Mouse (Mus musculus): ENCODE data around the gene Proca1. TPM values are rescaled to one million over a fixed set of nuclear protein-coding genes. Genes with fewer than 3 reads are reported as not detected.

The Proca1 gene
- polyA plus RNA-seq, 1 experiment from 2014 or later: 0.96 TPM

DNA sequence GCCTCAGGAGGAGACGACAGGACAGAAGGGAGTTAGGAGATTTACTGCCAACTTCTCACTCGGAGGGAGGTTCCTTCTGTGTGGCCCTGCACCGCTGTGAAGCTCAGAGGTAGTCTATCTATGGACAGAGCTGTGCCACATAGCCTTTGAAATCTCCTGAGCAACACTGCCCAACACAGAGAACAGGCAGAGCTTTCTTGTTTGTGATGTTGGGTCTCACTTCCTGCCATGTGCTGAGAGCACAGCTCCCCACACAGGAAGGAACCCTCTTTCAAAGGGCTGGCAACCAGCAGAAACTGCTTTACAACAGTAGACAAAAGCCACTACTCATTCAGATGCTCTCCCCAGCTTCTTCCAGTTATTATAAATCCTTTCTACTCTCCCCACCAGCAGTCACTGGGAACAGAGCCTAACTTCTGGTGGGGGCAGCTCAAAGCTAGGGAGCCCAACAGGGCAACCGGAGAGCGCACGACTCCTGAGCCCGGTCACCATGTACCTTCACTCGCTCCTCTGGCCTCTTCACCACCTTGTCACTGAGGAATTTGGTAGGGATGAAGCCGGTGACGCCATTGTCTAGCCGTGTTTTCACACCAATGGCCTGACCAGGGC lies 22.6 kb downstream of the Proca1 start:
- Histone ChIP-seq H3K4me3 (no peak overlapping the region), H3K27ac (replicated peaks) (no peak overlapping the region), H3K36me3 (peaks cover 100% of the 10 kb centered on the region), H3K4me1 (no peaks in the 10 kb centered on the region), H3K9me3 (replicated peaks) (no peaks in the 10 kb centered on the region), H3K27me3 (ENCODE audit: low read depth, poor library complexity, severe bottlenecking) (no peaks in the 10 kb centered on the region)
- DNase-seq (ENCODE audit: low spot score): no peak
- WGBS: 91% methylated on average over 11 of the region's 11 CpGs

DNA sequence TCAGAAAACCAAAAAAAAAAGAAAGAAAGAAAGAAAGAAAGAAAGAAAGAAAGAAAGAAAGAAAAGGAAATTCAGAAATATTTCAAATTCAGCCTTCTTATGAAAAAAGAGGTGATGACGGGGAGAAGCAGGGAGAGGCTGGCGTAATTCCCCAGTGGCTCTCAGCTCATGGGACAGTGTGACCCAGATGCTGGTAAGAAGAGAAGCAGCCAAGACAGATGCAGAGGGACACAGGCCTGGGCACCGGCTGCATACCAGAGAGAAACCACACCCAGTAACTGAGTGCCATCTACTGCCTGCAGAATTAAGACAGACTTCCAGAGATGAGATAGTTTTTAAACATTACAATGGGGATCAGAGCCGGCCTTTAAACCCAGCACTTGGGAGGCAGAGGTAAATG lies 30.4 kb downstream of the Proca1 start:
- H3K4me1 ChIP-seq: no peaks in the 10 kb centered on the region
- 95% methylated on average over 4 of the region's 4 CpGs for WGBS
- no peak for DNase-seq (ENCODE audit: low spot score)
- H3K27me3 ChIP-seq (ENCODE audit: low read depth, poor library complexity, severe bottlenecking): no peaks in the 10 kb centered on the region
- no peaks in the 10 kb centered on the region for H3K9me3 ChIP-seq (replicated peaks)
- peaks cover 100% of the 10 kb centered on the region for H3K36me3 ChIP-seq
- H3K27ac ChIP-seq (replicated peaks): no peak overlapping the region
- H3K4me3 ChIP-seq: no peak overlapping the region

DNA sequence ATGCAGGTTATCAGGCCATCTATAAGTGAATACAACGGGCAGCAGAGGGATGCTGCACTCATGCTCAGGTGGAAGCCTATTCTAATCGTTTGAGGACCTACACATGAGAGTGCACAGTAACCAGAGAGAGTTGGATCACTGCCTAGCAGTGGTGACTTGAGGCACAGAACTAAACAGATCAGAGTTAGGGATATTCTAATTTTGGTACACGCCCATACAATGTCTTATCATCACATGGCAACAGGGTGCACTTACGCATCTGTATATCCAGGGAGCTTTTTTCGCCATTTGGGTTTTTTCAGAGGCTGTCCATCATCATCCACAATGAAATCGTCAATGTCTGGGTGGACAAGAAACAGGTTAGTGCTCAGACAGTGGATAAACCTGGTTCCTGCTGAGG lies 38.3 kb downstream of the Proca1 start:
- Histone ChIP-seq H3K27ac (replicated peaks) (no peak overlapping the region), H3K27me3 (ENCODE audit: low read depth, poor library complexity, severe bottlenecking) (no peaks in the 10 kb centered on the region), H3K9me3 (replicated peaks) (no peaks in the 10 kb centered on the region), H3K4me1 (no peaks in the 10 kb centered on the region), H3K36me3 (peaks cover 96% of the 10 kb centered on the region), H3K4me3 (no peak overlapping the region)
- 96% methylated on average over 6 of the region's 6 CpGs for WGBS
- DNase-seq (ENCODE audit: low spot score): no peak

GRCm38 (mm10) chr11:78240193-78240857 lies 47.1 kb downstream of the Proca1 start:
- no peaks in the 10 kb centered on the region for H3K9me3 ChIP-seq (replicated peaks)
- 93% methylated on average over 9 of the region's 9 CpGs for WGBS
- H3K4me1 ChIP-seq: peaks cover 12% of the 10 kb centered on the region
- H3K4me3 ChIP-seq: no peak overlapping the region
- H3K27me3 ChIP-seq (ENCODE audit: low read depth, poor library complexity, severe bottlenecking): no peaks in the 10 kb centered on the region
- no peak overlapping the region for H3K27ac ChIP-seq (replicated peaks)
- no peak for DNase-seq (ENCODE audit: low spot score)
- peaks cover 53% of the 10 kb centered on the region for H3K36me3 ChIP-seq

- WGBS: under 1% methylated on average over 19 of the region's 19 CpGs
Measured at GRCm38 (mm10) chr11:78245261-78245626, 52.1 kb downstream of the Proca1 start.

GRCm38 (mm10) chr11:78245627-78246317 lies 52.6 kb downstream of the Proca1 start, which contains the start of the genes Sdf2 and Supt6:
Gene Sdf2 (plus strand): TSS chr11:78245746.
Gene Supt6 (minus strand): TSS chr11:78245987.
- no peaks in the 10 kb centered on the region for H3K9me3 ChIP-seq (replicated peaks)

More at GRCm38 (mm10) chr11:78245261-78245626, 52.1 kb downstream of the Proca1 start:
- no peak for DNase-seq (ENCODE audit: low spot score)
- Histone ChIP-seq H3K4me1 (peaks cover 33% of the 10 kb centered on the region), H3K27me3 (ENCODE audit: low read depth, poor library complexity, severe bottlenecking) (no peaks in the 10 kb centered on the region), H3K36me3 (peaks cover 24% of the 10 kb centered on the region), H3K4me3 (peak overlapping the region; percentile 100), H3K27ac (replicated peaks) (peak overlapping the region; percentile 91), H3K9me3 (replicated peaks) (no peaks in the 10 kb centered on the region)

DNA sequence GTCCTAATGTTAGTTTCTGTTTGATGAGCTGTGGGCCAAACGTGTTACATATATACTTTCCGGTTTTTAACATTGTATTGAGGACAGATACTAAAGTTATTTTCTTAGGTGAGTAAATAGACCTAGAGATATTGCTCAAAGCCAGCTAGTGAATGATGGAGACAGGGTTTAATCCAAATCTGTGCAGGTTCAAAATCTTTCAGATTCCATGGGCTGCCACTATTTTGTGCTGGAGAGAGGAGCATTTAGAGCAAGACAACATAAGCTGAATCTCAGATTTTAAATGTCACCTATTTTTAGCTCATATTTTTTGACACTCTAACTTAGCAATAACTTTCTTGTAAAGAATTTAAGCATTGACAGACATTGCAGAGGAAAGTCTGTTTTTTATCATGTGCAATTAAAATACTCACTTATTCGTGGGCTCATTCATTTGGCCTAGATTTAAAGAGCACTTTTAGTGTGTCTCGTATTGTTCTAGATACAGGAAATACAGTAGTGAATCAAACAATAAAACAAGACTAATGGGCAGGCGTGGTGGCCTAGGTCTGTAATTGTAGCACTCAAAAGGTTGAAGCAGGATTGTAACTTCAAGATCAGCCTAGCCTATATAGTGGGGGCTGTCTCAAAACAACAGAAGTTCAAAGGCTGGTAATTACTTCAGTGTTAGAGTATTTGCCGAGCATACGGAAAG lies 53.3 kb downstream of the Proca1 start:
- WGBS: 58% methylated on average over 7 of the region's 7 CpGs
- no peak for DNase-seq (ENCODE audit: low spot score)
- Histone ChIP-seq H3K4me3 (peak overlapping the region; percentile 100), H3K9me3 (replicated peaks) (no peaks in the 10 kb centered on the region), H3K4me1 (peaks cover 33% of the 10 kb centered on the region), H3K36me3 (peaks cover 25% of the 10 kb centered on the region), H3K27me3 (ENCODE audit: low read depth, poor library complexity, severe bottlenecking) (no peaks in the 10 kb centered on the region), H3K27ac (replicated peaks) (0 out of 2 replicates have a peak overlapping the region, but pooled peaks have one; percentile 91)

More at GRCm38 (mm10) chr11:78245627-78246317, 52.6 kb downstream of the Proca1 start, which contains the start of the genes Sdf2 and Supt6:
- Histone ChIP-seq H3K27me3 (ENCODE audit: low read depth, poor library complexity, severe bottlenecking) (no peaks in the 10 kb centered on the region), H3K27ac (replicated peaks) (peak within 1 kb of the TSS; percentile 91), H3K4me1 (peaks cover 33% of the 10 kb centered on the region), H3K4me3 (peak within 1 kb of the TSS; percentile 100), H3K36me3 (peaks cover 24% of the 10 kb centered on the region)
- WGBS: under 1% methylated on average over 50 of the region's 50 CpGs
- peak; percentile 95 for DNase-seq (ENCODE audit: low spot score)

DNA sequence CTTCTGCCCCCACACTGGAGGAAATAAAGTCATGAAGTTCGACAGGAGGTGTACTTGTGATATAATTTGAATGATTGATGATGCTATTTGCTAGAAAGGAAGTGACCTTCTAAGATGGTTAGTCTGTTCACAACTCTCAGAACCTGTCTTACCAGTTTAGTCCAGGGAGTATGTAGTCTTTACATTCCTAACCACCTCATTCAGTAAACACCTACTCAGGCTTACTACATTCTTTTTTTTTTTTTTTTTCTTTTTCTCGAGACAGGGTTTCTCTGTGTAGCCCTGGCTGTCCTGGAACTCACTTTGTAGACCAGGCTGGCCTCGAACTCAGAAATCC lies 53.8 kb downstream of the Proca1 start:
- Histone ChIP-seq H3K4me1 (peaks cover 33% of the 10 kb centered on the region), H3K27me3 (ENCODE audit: low read depth, poor library complexity, severe bottlenecking) (no peaks in the 10 kb centered on the region), H3K36me3 (peaks cover 27% of the 10 kb centered on the region), H3K4me3 (peak overlapping the region; percentile 100; the same call in 1 of the 2 replicates), H3K9me3 (replicated peaks) (no peaks in the 10 kb centered on the region), H3K27ac (replicated peaks) (no peak overlapping the region)
- no peak for DNase-seq (ENCODE audit: low spot score)
- 79% methylated on average over 3 of the region's 3 CpGs for WGBS

GRCm38 (mm10) chr11:78247727-78248140 lies 54.5 kb downstream of the Proca1 start:
- H3K4me3 ChIP-seq: peak overlapping the region; percentile 23; the same call in 1 of the 2 replicates
- no peak overlapping the region; the same call in 1 of the 2 replicates for H3K27ac ChIP-seq (replicated peaks)
- H3K9me3 ChIP-seq (replicated peaks): no peaks in the 10 kb centered on the region
- peaks cover 33% of the 10 kb centered on the region for H3K4me1 ChIP-seq
- H3K27me3 ChIP-seq (ENCODE audit: low read depth, poor library complexity, severe bottlenecking): no peaks in the 10 kb centered on the region
- WGBS: 64% methylated on average over 4 of the region's 4 CpGs
- DNase-seq (ENCODE audit: low spot score): no peak
- H3K36me3 ChIP-seq: peaks cover 31% of the 10 kb centered on the region

Small RNA genes within 50 kb of the gene (microRNA-seq; reads per million reads assigned to microRNA genes)
- gene Mir7653: not detected

Other genes starting within 250 kb of the Proca1 start
- gene Phf12, start 210.6 kb upstream of the Proca1 start, polyA plus RNA-seq (2016; fragmentation: Nextera tagmentation; extraction: Ambion mirVana): 15.8 and 19.0 TPM in 2 replicates
- gene Dhrs13, start 161.1 kb upstream of the Proca1 start, polyA plus RNA-seq (2016; fragmentation: Nextera tagmentation; extraction: Ambion mirVana): 16.7 and 17.7 TPM in 2 replicates
- 75.7 and 76.4 TPM in 2 replicates for gene Flot2, start 155.5 kb upstream of the Proca1 start, polyA plus RNA-seq (2016; fragmentation: Nextera tagmentation; extraction: Ambion mirVana)
- gene Eral1, start 113.0 kb upstream of the Proca1 start, polyA plus RNA-seq (2016; fragmentation: Nextera tagmentation; extraction: Ambion mirVana): 39.3 and 39.7 TPM in 2 replicates
- gene Fam222b, start 98.7 kb upstream of the Proca1 start, polyA plus RNA-seq (2016; fragmentation: Nextera tagmentation; extraction: Ambion mirVana): 27.6 and 32.8 TPM in 2 replicates
- 96.3 and 109 TPM in 2 replicates for gene Traf4, start 27.8 kb upstream of the Proca1 start, polyA plus RNA-seq (2016; fragmentation: Nextera tagmentation; extraction: Ambion mirVana)
- gene Nek8, start 16.7 kb upstream of the Proca1 start, polyA plus RNA-seq (2016; fragmentation: Nextera tagmentation; extraction: Ambion mirVana): 10.7 and 11.1 TPM in 2 replicates
- 8.8 and 11.1 TPM in 2 replicates for gene Tlcd1, start 16.7 kb upstream of the Proca1 start, polyA plus RNA-seq (2016; fragmentation: Nextera tagmentation; extraction: Ambion mirVana)
- gene Rpl23a, start 9.8 kb upstream of the Proca1 start, polyA plus RNA-seq (2016; fragmentation: Nextera tagmentation; extraction: Ambion mirVana): 953 and 1,066 TPM in 2 replicates
- 75.0 and 83.8 TPM in 2 replicates for gene Rab34, start 5.0 kb upstream of the Proca1 start, polyA plus RNA-seq (2016; fragmentation: Nextera tagmentation; extraction: Ambion mirVana)
- gene Sdf2, start 52.4 kb downstream of the Proca1 start, polyA plus RNA-seq (2016; fragmentation: Nextera tagmentation; extraction: Ambion mirVana): 51.0 and 52.9 TPM in 2 replicates
- gene Supt6, start 52.6 kb downstream of the Proca1 start, polyA plus RNA-seq (2016; fragmentation: Nextera tagmentation; extraction: Ambion mirVana): 31.9 and 35.9 TPM in 2 replicates
- gene 2610507B11Rik, start 68.4 kb downstream of the Proca1 start, polyA plus RNA-seq (2016; fragmentation: Nextera tagmentation; extraction: Ambion mirVana): 62.8 and 69.7 TPM in 2 replicates
- gene BC030499, start 97.4 kb downstream of the Proca1 start, polyA plus RNA-seq (2016; fragmentation: Nextera tagmentation; extraction: Ambion mirVana): 0.34 and 0.43 TPM in 2 replicates
- 63.4 and 64.2 TPM in 2 replicates for gene Spag5, start 108.1 kb downstream of the Proca1 start, polyA plus RNA-seq (2016; fragmentation: Nextera tagmentation; extraction: Ambion mirVana)
- gene Aldoc, start 129.6 kb downstream of the Proca1 start, polyA plus RNA-seq (2016; fragmentation: Nextera tagmentation; extraction: Ambion mirVana): 1.5 and 1.6 TPM in 2 replicates
- gene Pigs, start 135.0 kb downstream of the Proca1 start, polyA plus RNA-seq (2016; fragmentation: Nextera tagmentation; extraction: Ambion mirVana): 74.0 and 78.5 TPM in 2 replicates
- 57.7 and 61.7 TPM in 2 replicates for gene Unc119, start 150.1 kb downstream of the Proca1 start, polyA plus RNA-seq (2016; fragmentation: Nextera tagmentation; extraction: Ambion mirVana)
- gene Foxn1, start 193.2 kb downstream of the Proca1 start, polyA plus RNA-seq (2016; fragmentation: Nextera tagmentation; extraction: Ambion mirVana): not detected in 2 replicates
- not detected in 2 replicates for gene Slc13a2, start 228.8 kb downstream of the Proca1 start, polyA plus RNA-seq (2016; fragmentation: Nextera tagmentation; extraction: Ambion mirVana)

Measured in midbrain, embryonic 10.5 days (tissue).